Mouse (Mus musculus): ENCODE measurements at regions not wholly inside any gene's neighbourhood (a gene's known extent, or its start where the extent isn't known, plus 50 kb on each side); places are given as distances from the start of the nearest gene placed in this dataset.

DNA sequence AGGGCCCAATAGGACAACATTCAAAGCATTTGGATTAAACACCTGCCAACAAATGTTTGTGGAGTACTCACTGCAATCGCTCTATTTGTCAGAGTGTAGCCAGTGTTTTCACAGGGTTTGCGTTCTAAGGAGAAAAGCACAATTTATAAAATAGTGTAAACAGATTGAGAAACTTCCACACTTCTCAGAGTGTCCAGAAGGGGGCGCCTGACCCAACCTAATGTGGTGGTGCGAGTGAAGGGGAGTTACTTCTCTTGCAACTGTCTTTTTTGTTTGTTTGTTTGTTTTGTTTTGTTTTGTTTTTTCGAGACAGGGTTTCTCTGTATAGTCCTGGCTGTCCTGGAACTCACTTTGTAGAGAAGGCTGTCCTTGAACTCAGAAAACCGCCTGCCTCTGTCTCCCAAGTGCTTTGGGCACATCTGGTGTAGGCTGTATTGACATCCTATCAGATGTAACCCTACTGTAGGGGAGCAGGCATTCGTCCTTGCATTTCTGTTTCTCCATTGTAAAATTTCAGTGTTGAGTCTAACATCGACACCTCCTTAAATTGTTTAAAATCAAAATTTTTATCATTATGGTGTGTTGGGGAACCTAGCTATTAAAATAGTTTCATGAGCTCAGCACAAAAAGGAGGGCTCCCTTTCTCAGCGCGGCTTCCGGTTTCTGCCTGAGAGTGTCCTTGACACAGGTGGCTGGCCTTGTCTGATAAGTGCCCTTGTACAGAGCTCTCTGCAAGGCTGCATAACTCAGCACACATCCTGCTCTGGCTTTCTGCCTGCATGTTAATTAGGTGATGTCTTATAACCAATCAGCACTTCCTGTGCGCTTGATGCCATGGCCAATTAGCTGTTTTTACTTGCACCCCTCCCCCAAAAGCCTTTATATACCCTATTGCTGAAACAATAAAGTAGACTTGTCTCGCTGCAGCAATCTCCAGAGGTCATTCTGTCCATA, 307.0 kb downstream of the Fam84a start:
- H3K27ac ChIP-seq (ENCODE audit: low read depth, low read length) = no peak overlapping the region
- no peak overlapping the region for H3K9ac ChIP-seq (ENCODE audit: low read length)
- no peaks in the 10 kb centered on the region for H3K4me1 ChIP-seq (ENCODE audit: control insufficient read depth, insufficient read depth, low read length)
- no peaks in the 10 kb centered on the region for H3K36me3 ChIP-seq (ENCODE audit: control insufficient read depth, insufficient read depth, low read length)
- no peak overlapping the region for H3K4me2 ChIP-seq
- no peak overlapping the region for H3K4me3 ChIP-seq (ENCODE audit: low read depth, low read length)
- WGBS = 65% methylated on average over 13 of the region's 13 CpGs
- no peaks in the 10 kb centered on the region for H3K9me3 ChIP-seq (ENCODE audit: control insufficient read depth, low read length)
- ATAC-seq (ENCODE audit: low FRiP score) (peak; percentile 54; the same call in 1 of the 2 replicates), DNase-seq (ENCODE audit: low spot score, missing footprints) (peak; percentile 93)
- no peaks in the 10 kb centered on the region for H3K27me3 ChIP-seq (ENCODE audit: control insufficient read depth, insufficient read depth, low read length)

DNA sequence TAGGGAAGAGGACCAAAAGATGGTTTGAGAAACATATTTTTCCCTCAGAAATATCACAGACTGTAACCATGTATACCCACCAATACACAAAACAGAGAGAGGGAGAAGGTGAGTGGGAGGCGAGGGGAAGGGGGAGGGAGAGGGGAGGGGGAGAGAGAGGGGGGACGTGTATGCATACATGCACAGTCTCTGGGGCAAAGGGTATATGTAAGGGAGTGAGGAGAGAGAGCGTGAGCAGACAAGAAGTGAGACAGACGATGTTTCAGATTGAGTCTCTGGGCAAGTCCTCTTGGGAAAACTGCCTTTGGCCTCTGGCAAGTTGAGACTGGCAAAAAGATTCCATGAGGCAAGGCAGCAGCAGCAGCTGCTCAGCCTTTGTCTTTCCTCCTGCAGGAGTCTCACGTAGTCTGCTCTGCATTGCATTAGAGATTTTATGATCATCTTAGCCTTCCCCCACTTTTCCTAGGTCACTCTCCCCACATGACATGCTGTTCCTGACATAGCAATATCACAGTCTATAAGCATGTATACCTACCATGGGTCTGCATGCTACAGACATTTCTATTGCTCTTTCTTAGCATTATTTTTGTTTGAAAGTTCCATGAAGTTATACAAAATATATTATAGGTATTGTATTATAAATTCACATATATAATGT, 308.3 kb downstream of the Fam84a start:
- H3K4me3 ChIP-seq (ENCODE audit: low read depth, low read length) = no peak overlapping the region
- no peaks in the 10 kb centered on the region for H3K27me3 ChIP-seq (ENCODE audit: control insufficient read depth, insufficient read depth, low read length)
- WGBS = 67% methylated on average over 5 of the region's 5 CpGs
- no peak overlapping the region for H3K27ac ChIP-seq (ENCODE audit: low read depth, low read length)
- H3K9me3 ChIP-seq (ENCODE audit: control insufficient read depth, low read length) = no peaks in the 10 kb centered on the region
- no peaks in the 10 kb centered on the region for H3K36me3 ChIP-seq (ENCODE audit: control insufficient read depth, insufficient read depth, low read length)
- no peak overlapping the region for H3K4me2 ChIP-seq
- no peak for DNase-seq (ENCODE audit: low spot score, missing footprints)
- H3K4me1 ChIP-seq (ENCODE audit: control insufficient read depth, insufficient read depth, low read length) = no peaks in the 10 kb centered on the region
- H3K9ac ChIP-seq (ENCODE audit: low read length) = no peak overlapping the region
- ATAC-seq (ENCODE audit: low FRiP score) = no peak

DNA sequence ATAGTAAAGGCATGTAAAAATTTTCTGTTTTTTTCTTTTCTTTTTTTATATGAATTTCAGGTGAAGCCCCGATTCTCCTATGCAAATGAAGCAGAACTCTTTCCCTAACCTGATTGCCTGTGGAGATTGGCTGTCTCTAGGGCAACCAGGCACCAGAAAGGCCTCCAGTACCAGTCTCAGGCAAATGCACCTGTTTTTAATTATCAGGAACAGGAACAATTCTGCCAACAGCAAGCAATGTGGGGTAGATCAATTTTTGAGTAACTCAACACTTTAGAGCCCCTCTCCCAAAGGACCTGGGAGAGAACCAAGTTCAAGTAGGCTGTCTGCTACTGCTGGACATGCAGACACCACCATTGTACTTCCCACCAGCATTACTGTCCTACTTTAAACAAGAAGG, 310.6 kb downstream of the Fam84a start:
- Histone ChIP-seq H3K4me1 (ENCODE audit: control insufficient read depth, insufficient read depth, low read length) (no peaks in the 10 kb centered on the region), H3K4me2 (no peak overlapping the region), H3K9ac (ENCODE audit: low read length) (no peak overlapping the region), H3K27me3 (ENCODE audit: control insufficient read depth, insufficient read depth, low read length) (no peaks in the 10 kb centered on the region), H3K27ac (ENCODE audit: low read depth, low read length) (no peak overlapping the region), H3K4me3 (ENCODE audit: low read depth, low read length) (no peak overlapping the region), H3K9me3 (ENCODE audit: control insufficient read depth, low read length) (no peaks in the 10 kb centered on the region), H3K36me3 (ENCODE audit: control insufficient read depth, insufficient read depth, low read length) (no peaks in the 10 kb centered on the region)
- DNase-seq (ENCODE audit: low spot score, missing footprints) (no peak), ATAC-seq (ENCODE audit: low FRiP score) (no peak)
- WGBS = 89% methylated on average over 1 of the region's 1 CpGs

DNA sequence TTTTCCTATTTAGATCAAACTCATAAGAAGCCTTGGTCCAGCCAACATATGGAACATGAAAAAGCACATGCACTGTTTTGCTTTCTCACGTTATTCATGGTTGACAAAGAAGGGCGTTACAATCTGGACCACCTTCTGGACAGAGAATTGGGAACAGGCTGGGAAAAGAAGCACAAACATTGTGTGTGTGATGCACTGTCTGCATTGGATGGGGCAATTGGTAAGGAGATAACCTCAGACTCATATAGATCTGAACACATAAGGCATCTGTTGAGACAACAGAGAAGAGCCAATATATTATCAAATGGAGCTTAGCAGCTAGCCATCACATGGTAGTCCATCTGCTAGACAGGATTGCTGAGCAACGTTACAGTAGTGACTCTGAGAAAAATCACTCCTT, 317.1 kb downstream of the Fam84a start:
- WGBS = 85% methylated on average over 3 of the region's 3 CpGs
- no peak overlapping the region for H3K9ac ChIP-seq (ENCODE audit: low read length)
- no peak overlapping the region for H3K27ac ChIP-seq (ENCODE audit: low read depth, low read length)
- no peak overlapping the region for H3K4me2 ChIP-seq
- no peaks in the 10 kb centered on the region for H3K9me3 ChIP-seq (ENCODE audit: control insufficient read depth, low read length)
- DNase-seq (ENCODE audit: low spot score, missing footprints) (no peak), ATAC-seq (ENCODE audit: low FRiP score) (no peak)
- H3K4me1 ChIP-seq (ENCODE audit: control insufficient read depth, insufficient read depth, low read length) = no peaks in the 10 kb centered on the region
- no peak overlapping the region for H3K4me3 ChIP-seq (ENCODE audit: low read depth, low read length)
- no peaks in the 10 kb centered on the region for H3K36me3 ChIP-seq (ENCODE audit: control insufficient read depth, insufficient read depth, low read length)
- H3K27me3 ChIP-seq (ENCODE audit: control insufficient read depth, insufficient read depth, low read length) = no peaks in the 10 kb centered on the region

- ATAC-seq (ENCODE audit: low FRiP score) = no peak
- Histone ChIP-seq H3K36me3 (ENCODE audit: control insufficient read depth, insufficient read depth, low read length) (no peaks in the 10 kb centered on the region), H3K27ac (ENCODE audit: low read depth, low read length) (no peak overlapping the region), H3K9ac (ENCODE audit: low read length) (no peak overlapping the region), H3K27me3 (ENCODE audit: control insufficient read depth, insufficient read depth, low read length) (no peaks in the 10 kb centered on the region), H3K4me1 (ENCODE audit: control insufficient read depth, insufficient read depth, low read length) (no peaks in the 10 kb centered on the region), H3K4me2 (no peak overlapping the region), H3K4me3 (ENCODE audit: low read depth, low read length) (no peak overlapping the region), H3K9me3 (ENCODE audit: control insufficient read depth, low read length) (no peaks in the 10 kb centered on the region)
- no peak for DNase-seq (ENCODE audit: low spot score, missing footprints)
Measured at GRCm38 (mm10) chr12:13825899-13826298, 326.0 kb downstream of the Fam84a start.

GRCm38 (mm10) chr12:13815500-13815899, 336.4 kb downstream of the Fam84a start:
- Histone ChIP-seq H3K27ac (ENCODE audit: low read depth, low read length) (no peak overlapping the region), H3K36me3 (ENCODE audit: control insufficient read depth, insufficient read depth, low read length) (no peaks in the 10 kb centered on the region), H3K9ac (ENCODE audit: low read length) (no peak overlapping the region), H3K4me1 (ENCODE audit: control insufficient read depth, insufficient read depth, low read length) (no peaks in the 10 kb centered on the region), H3K4me2 (no peak overlapping the region), H3K4me3 (ENCODE audit: low read depth, low read length) (no peak overlapping the region), H3K9me3 (ENCODE audit: control insufficient read depth, low read length) (no peaks in the 10 kb centered on the region), H3K27me3 (ENCODE audit: control insufficient read depth, insufficient read depth, low read length) (no peaks in the 10 kb centered on the region)
- DNase-seq (ENCODE audit: low spot score, missing footprints) = no peak
- no peak for ATAC-seq (ENCODE audit: low FRiP score)
- WGBS = 81% methylated on average over 2 of the region's 2 CpGs

GRCm38 (mm10) chr12:13810155-13810515, 341.7 kb downstream of the Fam84a start:
- no peaks in the 10 kb centered on the region for H3K27me3 ChIP-seq (ENCODE audit: control insufficient read depth, insufficient read depth, low read length)
- H3K27ac ChIP-seq (ENCODE audit: low read depth, low read length) = no peak overlapping the region
- no peak overlapping the region for H3K4me2 ChIP-seq
- no peaks in the 10 kb centered on the region for H3K4me1 ChIP-seq (ENCODE audit: control insufficient read depth, insufficient read depth, low read length)
- 80% methylated on average over 2 of the region's 2 CpGs for WGBS
- H3K36me3 ChIP-seq (ENCODE audit: control insufficient read depth, insufficient read depth, low read length) = no peaks in the 10 kb centered on the region
- no peak overlapping the region for H3K4me3 ChIP-seq (ENCODE audit: low read depth, low read length)
- no peaks in the 10 kb centered on the region for H3K9me3 ChIP-seq (ENCODE audit: control insufficient read depth, low read length)
- ATAC-seq (ENCODE audit: low FRiP score) (no peak), DNase-seq (ENCODE audit: low spot score, missing footprints) (no peak)
- no peak overlapping the region for H3K9ac ChIP-seq (ENCODE audit: low read length)

- ATAC-seq (ENCODE audit: low FRiP score) (no peak), DNase-seq (ENCODE audit: low spot score, missing footprints) (no peak)
- Histone ChIP-seq H3K27ac (ENCODE audit: low read depth, low read length) (no peak overlapping the region), H3K4me2 (no peak overlapping the region), H3K4me1 (ENCODE audit: control insufficient read depth, insufficient read depth, low read length) (no peaks in the 10 kb centered on the region), H3K9ac (ENCODE audit: low read length) (no peak overlapping the region), H3K36me3 (ENCODE audit: control insufficient read depth, insufficient read depth, low read length) (no peaks in the 10 kb centered on the region), H3K27me3 (ENCODE audit: control insufficient read depth, insufficient read depth, low read length) (no peaks in the 10 kb centered on the region), H3K9me3 (ENCODE audit: control insufficient read depth, low read length) (no peaks in the 10 kb centered on the region), H3K4me3 (ENCODE audit: low read depth, low read length) (no peak overlapping the region)
- 81% methylated on average over 6 of the region's 6 CpGs for WGBS
Measured at GRCm38 (mm10) chr12:13809291-13810154, 342.3 kb downstream of the Fam84a start.

DNA sequence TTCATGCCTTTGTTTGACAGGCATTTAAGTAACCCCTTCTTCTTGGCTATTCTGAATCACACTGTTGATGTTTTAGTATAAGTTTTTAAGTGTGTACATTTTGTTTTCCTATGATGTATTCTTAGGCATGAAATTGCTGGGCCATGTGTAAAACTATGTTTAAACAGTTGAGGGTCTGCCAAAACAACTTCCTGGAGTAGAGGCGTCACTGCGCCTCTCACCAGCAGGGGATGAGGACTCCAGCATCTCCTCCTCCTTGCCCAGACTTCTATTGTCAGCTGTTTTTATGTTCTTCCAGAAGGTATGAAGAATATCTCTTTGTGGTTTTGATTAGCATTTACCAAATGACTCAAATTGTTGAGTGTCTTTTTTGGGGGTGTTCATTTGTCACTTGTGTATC, 372.1 kb downstream of the Fam84a start:
- H3K9ac ChIP-seq (ENCODE audit: low read length) = no peak overlapping the region
- no peaks in the 10 kb centered on the region for H3K27me3 ChIP-seq (ENCODE audit: control insufficient read depth, insufficient read depth, low read length)
- WGBS = 92% methylated on average over 2 of the region's 2 CpGs
- H3K4me1 ChIP-seq (ENCODE audit: control insufficient read depth, insufficient read depth, low read length) = no peaks in the 10 kb centered on the region
- H3K27ac ChIP-seq (ENCODE audit: low read depth, low read length) = no peak overlapping the region
- H3K36me3 ChIP-seq (ENCODE audit: control insufficient read depth, insufficient read depth, low read length) = no peaks in the 10 kb centered on the region
- no peak for DNase-seq (ENCODE audit: low spot score, missing footprints)
- no peaks in the 10 kb centered on the region for H3K9me3 ChIP-seq (ENCODE audit: control insufficient read depth, low read length)
- H3K4me3 ChIP-seq (ENCODE audit: low read depth, low read length) = no peak overlapping the region
- no peak overlapping the region for H3K4me2 ChIP-seq
- no peak for ATAC-seq (ENCODE audit: low FRiP score)
